Mouse (Mus musculus) A20 (cell line): ENCODE data around the gene Arhgap40.

ENCODE experiments used
- DNase-seq: peaks from one replicate; pipeline ENCODE4 v3.0.0-alpha.2; 2011; ENCODE audit warnings: low read depth, low spot score

Gene Arhgap40

DNA sequence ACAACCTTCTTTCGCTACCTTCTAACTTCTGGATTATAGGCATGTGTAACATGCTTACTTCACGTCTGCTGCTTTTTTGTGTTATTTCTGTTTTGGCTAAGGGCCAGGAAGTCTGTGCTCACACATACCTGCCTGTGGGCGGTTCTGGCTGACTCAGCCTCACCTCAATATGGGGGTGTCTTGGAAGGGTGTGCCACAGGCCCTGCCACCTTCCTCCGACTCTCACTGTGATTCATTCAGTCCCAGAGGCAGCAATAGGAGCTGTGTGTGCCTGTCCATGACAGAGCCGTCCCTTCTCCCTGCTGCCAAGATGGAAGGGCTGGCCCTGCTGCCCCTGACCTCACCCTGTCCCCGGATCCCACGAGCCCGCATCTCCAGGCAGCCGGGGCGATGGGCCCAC, at the start of gene Arhgap40:
TSS of gene Arhgap40 (plus strand) at position 269 of the 400 bp plus-strand sequence.
- no peak for DNase-seq

- no peak for DNase-seq
Measured at GRCm38 (mm10) chr2:158474159-158474558, 38.4 kb upstream of the Arhgap40 start.

- no peak for DNase-seq
Measured at GRCm38 (mm10) chr2:158477640-158478039, 35.0 kb upstream of the Arhgap40 start.

GRCm38 (mm10) chr2:158498457-158498856, 14.1 kb upstream of the Arhgap40 start:
- DNase-seq, result no peak

- no peak for DNase-seq
Measured at GRCm38 (mm10) chr2:158501836-158502812, 10.5 kb upstream of the Arhgap40 start, which contains the start of gene Adig. Gene Adig, plus strand, starts transcription at chr2:158502612.

DNA sequence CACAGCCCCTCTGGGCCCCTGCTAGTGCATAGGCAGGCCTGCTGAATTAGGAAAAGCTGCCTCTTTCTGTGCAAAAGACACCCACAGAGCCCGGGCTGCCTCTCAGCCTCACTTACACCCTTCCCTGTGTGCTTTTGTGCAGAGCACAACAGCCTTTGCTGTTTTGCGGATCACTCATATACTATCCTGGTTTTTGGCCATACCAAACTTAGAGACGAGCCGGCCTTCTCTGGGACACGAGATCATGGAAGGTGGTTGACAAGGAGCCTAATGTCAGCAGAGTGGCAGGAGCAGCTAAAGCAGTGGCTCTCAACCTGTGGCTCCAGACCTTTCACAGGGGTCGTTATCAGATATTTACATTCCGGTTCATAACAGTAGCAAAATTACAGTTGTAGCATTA, 9.4 kb upstream of the Arhgap40 start:
- DNase-seq, result no peak

GRCm38 (mm10) chr2:158503671-158504070, 8.9 kb upstream of the Arhgap40 start:
- no peak for DNase-seq

DNA sequence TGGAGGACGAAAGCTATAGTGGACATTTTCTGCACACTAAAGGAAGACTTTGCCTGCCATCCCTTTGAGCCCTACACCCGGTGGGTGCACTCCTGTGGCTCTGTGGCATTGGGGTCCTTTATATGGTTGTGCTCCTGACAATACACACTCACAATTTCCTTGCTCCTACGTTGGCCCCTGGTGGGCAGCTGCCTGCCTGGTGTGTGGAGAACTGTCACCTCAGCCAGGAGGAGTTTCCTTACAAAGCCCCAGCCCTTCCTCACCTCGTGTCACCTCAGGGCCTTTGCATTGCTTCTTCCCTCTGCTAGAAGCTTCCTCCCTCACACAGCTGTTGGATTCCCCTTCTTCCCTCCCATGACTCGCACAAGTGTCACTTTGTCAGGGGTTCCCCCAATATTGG, 6.1 kb upstream of the Arhgap40 start:
- DNase-seq, result no peak

- DNase-seq, result no peak
Measured at GRCm38 (mm10) chr2:158507046-158507445, 5.5 kb upstream of the Arhgap40 start.

GRCm38 (mm10) chr2:158510665-158511064, 1.9 kb upstream of the Arhgap40 start:
- no peak for DNase-seq

- DNase-seq, result no peak
Measured at GRCm38 (mm10) chr2:158513821-158514336, 1.3 kb downstream of the Arhgap40 start.

GRCm38 (mm10) chr2:158518583-158518982, 6.0 kb downstream of the Arhgap40 start:
- no peak for DNase-seq

DNA sequence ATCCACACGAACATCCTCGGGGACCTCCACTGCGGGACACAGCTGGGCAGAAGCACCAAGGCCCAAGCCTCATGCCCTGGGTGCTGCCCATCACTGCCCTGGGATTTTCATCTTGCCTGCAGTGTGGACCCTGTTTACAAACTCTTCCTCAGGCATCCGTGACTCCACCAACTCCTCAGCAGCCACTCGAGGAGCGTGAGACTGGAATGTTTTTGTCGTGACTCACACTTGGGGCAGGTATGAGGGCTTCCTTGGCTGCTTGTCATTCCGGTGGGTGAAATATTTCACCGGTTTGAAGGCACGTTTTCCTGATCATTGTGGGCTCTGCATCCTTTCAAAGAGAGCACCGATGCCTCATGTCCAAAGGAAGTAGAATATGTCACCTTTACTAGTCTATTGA, 6.5 kb downstream of the Arhgap40 start:
- no peak for DNase-seq

DNA sequence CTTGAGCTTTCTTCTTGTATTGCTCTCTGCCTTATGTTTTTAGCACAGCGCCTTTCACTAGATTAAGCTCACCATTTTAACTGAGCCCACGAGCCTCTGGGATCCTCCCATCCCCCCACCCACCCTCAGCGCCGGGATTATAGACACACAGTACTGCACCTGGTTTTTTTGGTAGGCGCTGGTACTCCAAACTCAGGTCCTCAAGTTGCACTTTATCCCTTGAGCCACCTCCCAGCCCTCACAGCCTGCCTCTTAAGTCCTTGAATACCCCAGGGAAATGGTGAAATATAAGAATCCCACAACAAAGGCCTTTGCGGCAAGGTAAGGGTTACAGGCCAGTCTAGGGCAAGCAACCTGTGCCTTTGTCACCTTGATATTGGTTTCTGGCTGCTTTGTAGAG, 7.2 kb downstream of the Arhgap40 start:
- DNase-seq, result no peak

DNA sequence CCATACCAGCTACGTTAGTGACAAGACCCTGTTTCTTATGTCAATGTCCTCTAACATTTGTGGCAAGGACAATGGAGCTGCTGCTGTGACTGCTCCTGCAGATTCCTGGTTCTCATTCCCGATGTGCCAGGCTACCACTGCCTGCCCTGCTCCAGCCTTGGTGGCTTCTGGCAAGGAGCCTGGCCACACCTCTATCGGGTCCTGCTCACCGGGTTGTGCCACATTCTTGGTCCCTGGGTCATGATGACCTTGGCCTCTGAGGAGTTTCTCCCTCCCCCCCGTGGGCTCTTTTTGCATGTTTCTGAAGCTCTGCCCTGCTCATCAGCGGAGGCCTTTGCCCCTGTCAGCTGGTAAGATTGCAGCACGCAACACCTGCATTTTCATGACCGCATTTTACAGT, 10.5 kb downstream of the Arhgap40 start:
- no peak for DNase-seq

- no peak for DNase-seq
Measured at GRCm38 (mm10) chr2:158524129-158524860, 11.7 kb downstream of the Arhgap40 start.

DNA sequence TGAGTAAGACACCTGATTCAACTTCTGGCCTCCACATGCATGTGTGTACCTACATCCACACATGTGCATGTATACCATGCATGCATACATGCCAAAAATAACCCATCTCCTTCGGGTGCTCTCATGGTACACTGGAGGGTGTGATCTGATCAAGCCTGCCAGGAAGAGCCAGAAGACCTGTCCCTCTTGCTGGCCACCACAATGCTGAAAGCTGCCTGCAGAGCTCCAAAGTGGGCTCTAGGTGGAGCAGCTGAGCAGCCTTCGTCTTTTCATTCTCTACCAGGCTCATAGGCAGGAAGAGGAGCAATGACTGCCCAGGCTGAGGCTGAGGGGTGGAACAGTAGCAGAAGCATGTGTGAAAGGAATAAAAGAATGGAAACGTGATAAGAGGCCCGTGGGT, 21.5 kb downstream of the Arhgap40 start:
- peak; percentile 69 for DNase-seq

- no peak for DNase-seq
Measured at GRCm38 (mm10) chr2:158534559-158534958, 22.0 kb downstream of the Arhgap40 start.

GRCm38 (mm10) chr2:158539433-158540305, 27.1 kb downstream of the Arhgap40 start:
- no peak for DNase-seq

DNA sequence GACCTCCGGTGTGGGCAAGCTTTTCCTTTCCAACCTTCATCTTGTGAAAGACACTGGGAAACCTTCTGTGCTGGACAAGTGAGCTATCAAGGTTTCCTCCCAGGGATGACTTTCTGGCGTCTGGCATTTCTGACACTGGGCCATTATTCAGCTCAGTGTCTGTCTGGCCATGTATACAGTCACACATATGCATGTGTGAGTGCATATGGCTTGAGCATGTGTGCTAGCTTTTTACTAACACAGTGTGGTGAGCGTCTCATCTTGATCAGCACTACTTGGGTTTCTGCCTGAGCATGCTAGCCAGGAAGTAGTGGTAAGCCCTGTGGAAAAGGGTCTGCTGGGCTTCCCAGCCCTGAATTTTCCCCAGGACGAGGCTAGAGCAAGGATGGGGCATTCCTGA, 28.7 kb downstream of the Arhgap40 start:
- DNase-seq, result no peak

DNA sequence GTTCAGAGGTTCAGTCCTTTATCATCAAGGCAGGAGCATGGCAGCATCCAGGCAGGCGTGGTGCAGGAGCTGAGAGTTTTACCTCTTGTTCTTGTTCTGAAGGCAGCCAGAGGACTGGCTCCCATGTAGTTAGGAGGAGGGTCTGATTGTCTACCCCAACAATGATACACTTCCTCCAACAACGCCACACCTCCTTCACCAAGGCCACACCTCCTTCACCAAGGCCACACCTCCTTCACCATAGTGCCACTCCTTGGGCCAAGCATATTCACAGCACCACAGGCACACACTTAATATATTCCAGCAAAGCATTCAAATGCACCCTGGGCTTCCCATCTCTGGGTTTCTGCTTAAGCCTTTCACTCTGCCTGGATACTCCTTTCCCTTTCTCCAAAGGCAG, 32.7 kb downstream of the Arhgap40 start:
- no peak for DNase-seq
